Mouse (Mus musculus): ENCODE data around the gene Gm4133. TPM values are rescaled to one million over a fixed set of nuclear protein-coding genes. Genes with fewer than 3 reads are reported as not detected.
"Not testable (repeated sequence)": the region's sequence is repeated elsewhere in the genome, so short reads cannot be mapped to it uniquely, and the experiment has no call there.

Gene Gm4133
- not detected in 2 replicates for polyA plus RNA-seq (2015; fragmentation: Nextera tagmentation; extraction: Ambion mirVana)

- not testable (repeated sequence) for H3K27me3 ChIP-seq; H3K4me2 ChIP-seq (replicated peaks); ATAC-seq (ENCODE audit: insufficient number of reproducible peaks, low FRiP score, low TSS enrichment, low read depth); H3K9ac ChIP-seq; H3K27ac ChIP-seq (replicated peaks); H3K4me3 ChIP-seq (replicated peaks); H3K4me1 ChIP-seq; H3K36me3 ChIP-seq; H3K9me3 ChIP-seq (replicated peaks)
- WGBS = no CpG with 5 or more reads among the region's 2 CpGs
Measured at GRCm38 (mm10) chr7:20333965-20334364, at the start of gene Gm4133. Gene Gm4133, minus strand, starts transcription at chr7:20334065.

GRCm38 (mm10) chr7:20375310-20375709 lies 41.4 kb upstream of the Gm4133 start, which contains the start of gene Gm5728:
Gene Gm5728, minus strand, starts transcription at chr7:20375410.
- no CpG with 5 or more reads among the region's 1 CpGs for WGBS
- H3K4me2 ChIP-seq (replicated peaks); H3K9ac ChIP-seq; H3K4me1 ChIP-seq; H3K4me3 ChIP-seq (replicated peaks); H3K36me3 ChIP-seq; ATAC-seq (ENCODE audit: insufficient number of reproducible peaks, low FRiP score, low TSS enrichment, low read depth); H3K27ac ChIP-seq (replicated peaks); H3K9me3 ChIP-seq (replicated peaks); H3K27me3 ChIP-seq: not testable (repeated sequence)

Other genes with a start within 250 kb of the Gm4133 start
- not detected in 2 replicates for gene Vmn1r91, start 234.4 kb downstream of the Gm4133 start, polyA plus RNA-seq (2015; fragmentation: Nextera tagmentation; extraction: Ambion mirVana)
- gene Gm16442, start 211.5 kb downstream of the Gm4133 start, polyA plus RNA-seq (2015; fragmentation: Nextera tagmentation; extraction: Ambion mirVana) = not detected in 2 replicates
- gene Vmn1r93, start 195.0 kb downstream of the Gm4133 start, polyA plus RNA-seq (2015; fragmentation: Nextera tagmentation; extraction: Ambion mirVana) = not detected in 2 replicates
- gene Vmn1r94, start 165.7 kb downstream of the Gm4133 start, polyA plus RNA-seq (2015; fragmentation: Nextera tagmentation; extraction: Ambion mirVana) = not detected in 2 replicates
- not detected in 2 replicates for gene Vmn1r95, start 140.4 kb downstream of the Gm4133 start, polyA plus RNA-seq (2015; fragmentation: Nextera tagmentation; extraction: Ambion mirVana)
- not detected in 2 replicates for gene Gm6164, start 128.5 kb downstream of the Gm4133 start, polyA plus RNA-seq (2015; fragmentation: Nextera tagmentation; extraction: Ambion mirVana)
- not detected in 2 replicates for gene Gm4498, start 100.2 kb downstream of the Gm4133 start, polyA plus RNA-seq (2015; fragmentation: Nextera tagmentation; extraction: Ambion mirVana)
- not detected in 2 replicates for gene Gm5890, start 71.2 kb downstream of the Gm4133 start, polyA plus RNA-seq (2015; fragmentation: Nextera tagmentation; extraction: Ambion mirVana)
- gene Gm5728, start 41.3 kb upstream of the Gm4133 start, polyA plus RNA-seq (2015; fragmentation: Nextera tagmentation; extraction: Ambion mirVana) = not detected in 2 replicates
- not detected in 2 replicates for gene Vmn1r100, start 83.9 kb upstream of the Gm4133 start, polyA plus RNA-seq (2015; fragmentation: Nextera tagmentation; extraction: Ambion mirVana)
- not detected in 2 replicates for gene Vmn1r101, start 108.5 kb upstream of the Gm4133 start, polyA plus RNA-seq (2015; fragmentation: Nextera tagmentation; extraction: Ambion mirVana)
- not detected in 2 replicates for gene Gm10670, start 140.9 kb upstream of the Gm4133 start, polyA plus RNA-seq (2015; fragmentation: Nextera tagmentation; extraction: Ambion mirVana)
- not detected in 2 replicates for gene Vmn1r103, start 176.5 kb upstream of the Gm4133 start, polyA plus RNA-seq (2015; fragmentation: Nextera tagmentation; extraction: Ambion mirVana)
- gene Vmn1r104, start 199.8 kb upstream of the Gm4133 start, polyA plus RNA-seq (2015; fragmentation: Nextera tagmentation; extraction: Ambion mirVana) = not detected in 2 replicates
- gene Gm5726, start 211.7 kb upstream of the Gm4133 start, polyA plus RNA-seq (2015; fragmentation: Nextera tagmentation; extraction: Ambion mirVana) = not detected in 2 replicates
- not detected in 2 replicates for gene Gm4141, start 242.2 kb upstream of the Gm4133 start, polyA plus RNA-seq (2015; fragmentation: Nextera tagmentation; extraction: Ambion mirVana)